Mouse (Mus musculus): ENCODE results near the gene Spats1.

DNA sequence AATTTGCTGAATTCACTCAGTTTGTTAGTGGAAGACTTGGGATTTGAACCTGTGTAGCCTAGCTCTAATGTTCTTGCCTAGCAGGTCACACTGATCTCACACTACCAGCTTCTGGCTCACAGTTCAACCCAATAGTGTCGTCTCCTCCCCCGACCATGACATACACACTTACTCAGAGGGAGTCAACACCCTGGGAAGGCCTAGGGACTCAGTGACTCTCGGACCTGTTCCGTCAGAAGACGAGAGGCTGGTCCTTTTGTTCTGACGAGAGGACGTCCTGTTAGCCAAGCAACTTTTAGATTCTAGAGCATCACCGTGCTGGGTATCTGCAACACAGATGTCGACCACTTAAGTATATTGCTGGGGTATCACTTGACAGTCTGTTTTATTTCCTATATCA is 11.0 kb downstream of the Spats1 start:
- TF ChIP-seq EP300 (IDR thresholded peaks at IDR 0.05; ENCODE audit: low read depth) (no peak), CTCF (IDR thresholded peaks at IDR 0.05; ENCODE audit: low read depth) (no peak)

Measured in liver, postnatal 0 days (tissue).